8 mouse cellular contexts compared by ENCODE assay signal in genomic region chr14:18271666-18272065, GRCm38 (mm10). TPM values are rescaled to one million over a fixed set of nuclear protein-coding genes. Genes with fewer than 3 reads are reported as not detected.
A peak's percentile ranks its signal among the peaks of the same experiment; 100 is the strongest.
DNase-seq lines count a peak whose midpoint lies in the region; ATAC-seq lines count a peak whose summit lies in the region.

No protein-coding gene starts in this region.

- peaks cover 16% of the 10 kb centered on the region; the same call in 1 of the 2 replicates for H3K36me3 ChIP-seq in heart, embryonic 16.5 days (ENCODE audit: control insufficient read depth, insufficient read depth)
- peaks cover 24% of the 10 kb centered on the region for H3K36me3 ChIP-seq in hindbrain, embryonic 13.5 days
- H3K36me3 ChIP-seq in midbrain, embryonic 15.5 days (replicated peaks): peaks cover 19% of the 10 kb centered on the region

- no peak for DNase-seq in heart, postnatal 14 days
- peak; percentile 37 for DNase-seq in brain, adult 2 months (ENCODE audit: low read depth, low spot score)
- no peak for DNase-seq in thymus, postnatal 36 days
- DNase-seq in adrenal gland, adult 18-20 months (ENCODE audit: low spot score in 2 of 2): no peak
- DNase-seq in gastrocnemius, postnatal 10 days: no peak

- intact Hi-C loops in heart, postnatal 14 days (cut with DNase I): loop anchor here (2.0 to 10.0 kb wide), 3 partner anchors 33 to 617 kb away; partner anchors contain the start of gene Nr1d2

- H3K4me1 ChIP-seq in heart, embryonic 16.5 days (ENCODE audit: control insufficient read depth, insufficient read depth, low read length): peaks cover 12% of the 10 kb centered on the region
- peaks cover 30% of the 10 kb centered on the region for H3K4me1 ChIP-seq in hindbrain, embryonic 13.5 days (replicated peaks)
- peaks cover 25% of the 10 kb centered on the region for H3K4me1 ChIP-seq in midbrain, embryonic 15.5 days

- 6% methylated on average over 7 of the region's 7 CpGs for WGBS in heart, embryonic 16.5 days
- 7% methylated on average over 6 of the region's 7 CpGs for whole genome bisulfite sequencing in hindbrain, embryonic 13.5 days
- WGBS in midbrain, embryonic 15.5 days: 7% methylated on average over 7 of the region's 7 CpGs

- H3K9ac ChIP-seq in heart, embryonic 16.5 days (ENCODE audit: low read length): peak overlapping the region; percentile 92
- peak overlapping the region; percentile 81 for H3K9ac ChIP-seq in hindbrain, embryonic 13.5 days
- peak overlapping the region; percentile 81 for H3K9ac ChIP-seq in midbrain, embryonic 15.5 days

- H3K27me3 ChIP-seq in heart, embryonic 16.5 days (ENCODE audit: control insufficient read depth, insufficient read depth, low read length): no peaks in the 10 kb centered on the region
- no peaks in the 10 kb centered on the region for H3K27me3 ChIP-seq in hindbrain, embryonic 13.5 days
- no peaks in the 10 kb centered on the region for H3K27me3 ChIP-seq in midbrain, embryonic 15.5 days (replicated peaks)

- no peak overlapping the region for H3K27ac ChIP-seq in heart, embryonic 16.5 days (ENCODE audit: low read length)
- no peak overlapping the region for H3K27ac ChIP-seq in hindbrain, embryonic 13.5 days
- H3K27ac ChIP-seq in midbrain, embryonic 15.5 days: peak overlapping the region; percentile 88; the same call in 1 of the 2 replicates

- peak overlapping the region; percentile 97 for H3K4me3 ChIP-seq in heart, embryonic 16.5 days (ENCODE audit: low read length)
- peak overlapping the region; percentile 89 for H3K4me3 ChIP-seq in hindbrain, embryonic 13.5 days
- H3K4me3 ChIP-seq in midbrain, embryonic 15.5 days: peak overlapping the region; percentile 65

- no peaks in the 10 kb centered on the region for H3K9me3 ChIP-seq in heart, embryonic 16.5 days (replicated peaks; ENCODE audit: control insufficient read depth, low read length)
- no peaks in the 10 kb centered on the region for H3K9me3 ChIP-seq in hindbrain, embryonic 13.5 days
- no peaks in the 10 kb centered on the region for H3K9me3 ChIP-seq in midbrain, embryonic 15.5 days

- ATAC-seq in heart, embryonic 16.5 days (replicated peaks; ENCODE audit: extremely low read depth, insufficient read depth, low FRiP score): no peak
- peak; percentile 9; the same call in 1 of the 2 replicates for ATAC-seq in hindbrain, embryonic 13.5 days (ENCODE audit: low FRiP score)
- peak; percentile 15; the same call in 1 of the 2 replicates for ATAC-seq in midbrain, embryonic 15.5 days (replicated peaks)

- peak overlapping the region; percentile 84 for H3K4me2 ChIP-seq in heart, embryonic 16.5 days (ENCODE audit: low read depth, low read length)
- H3K4me2 ChIP-seq in hindbrain, embryonic 13.5 days: peak overlapping the region; percentile 66
- H3K4me2 ChIP-seq in midbrain, embryonic 15.5 days: peak overlapping the region; percentile 77

RNA-seq across cellular contexts. Expression of gene Rpl15, which starts 0.5 kb away (rescaled TPM):
- 203 and 235 TPM in 2 replicates for polyA plus RNA-seq in heart, embryonic 16.5 days (2015; fragmentation: Nextera tagmentation; extraction: Ambion mirVana)
- total RNA-seq in heart, postnatal 14 days (2021): 100 to 1,000 TPM; 622 to 682 TPM
- polyA plus RNA-seq in hindbrain, embryonic 13.5 days (2015; fragmentation: Nextera tagmentation; extraction: Ambion mirVana): 296 and 314 TPM in 2 replicates
- 245 and 257 TPM in 2 replicates for polyA plus RNA-seq in midbrain, embryonic 15.5 days (2015; fragmentation: Nextera tagmentation; extraction: Ambion mirVana)
- total RNA-seq in adrenal gland, adult 18-20 months (2021): 100 to 1,000 TPM; 726 to 763 TPM
- total RNA-seq in gastrocnemius, postnatal 10 days (2021): 100 to 1,000 TPM; 921 to 934 TPM

RNA-seq across cellular contexts. Expression of gene Nkiras1, which starts 0.7 kb away (rescaled TPM):
- polyA plus RNA-seq in heart, embryonic 16.5 days (2015; fragmentation: Nextera tagmentation; extraction: Ambion mirVana): 25.3 TPM in 2 replicates
- 10 to 100 TPM; 34.6 to 36.3 TPM for total RNA-seq in heart, postnatal 14 days (2021)
- 40.1 and 43.1 TPM in 2 replicates for polyA plus RNA-seq in hindbrain, embryonic 13.5 days (2015; fragmentation: Nextera tagmentation; extraction: Ambion mirVana)
- polyA plus RNA-seq in midbrain, embryonic 15.5 days (2015; fragmentation: Nextera tagmentation; extraction: Ambion mirVana): 45.3 and 47.3 TPM in 2 replicates
- 10 to 100 TPM; 29.2 to 34.6 TPM for total RNA-seq in adrenal gland, adult 18-20 months (2021)
- total RNA-seq in gastrocnemius, postnatal 10 days (2021): 10 to 100 TPM; 38.4 to 40.6 TPM

RNA-seq across cellular contexts. Expression of gene Nr1d2, which starts 32.7 kb away (rescaled TPM):
- polyA plus RNA-seq in heart, embryonic 16.5 days (2015; fragmentation: Nextera tagmentation; extraction: Ambion mirVana): 11.8 and 12.3 TPM in 2 replicates
- total RNA-seq in heart, postnatal 14 days (2021): 10 to 100 TPM; 56.8 to 60.5 TPM
- polyA plus RNA-seq in hindbrain, embryonic 13.5 days (2015; fragmentation: Nextera tagmentation; extraction: Ambion mirVana): 3.7 and 4.1 TPM in 2 replicates
- polyA plus RNA-seq in midbrain, embryonic 15.5 days (2015; fragmentation: Nextera tagmentation; extraction: Ambion mirVana): 5.6 and 5.9 TPM in 2 replicates
- 10 to 100 TPM; 48.1 to 57.4 TPM for total RNA-seq in adrenal gland, adult 18-20 months (2021)
- total RNA-seq in gastrocnemius, postnatal 10 days (2021): 10 to 100 TPM; 58.4 to 60.2 TPM

RNA-seq across cellular contexts. Expression of gene Ube2e1, which starts 60.0 kb away (rescaled TPM):
- polyA plus RNA-seq in heart, embryonic 16.5 days (2015; fragmentation: Nextera tagmentation; extraction: Ambion mirVana): 59.4 and 70.2 TPM in 2 replicates
- total RNA-seq in heart, postnatal 14 days (2021): 10 to 100 TPM; 33.7 to 35.7 TPM
- 225 and 228 TPM in 2 replicates for polyA plus RNA-seq in hindbrain, embryonic 13.5 days (2015; fragmentation: Nextera tagmentation; extraction: Ambion mirVana)
- 198 and 205 TPM in 2 replicates for polyA plus RNA-seq in midbrain, embryonic 15.5 days (2015; fragmentation: Nextera tagmentation; extraction: Ambion mirVana)
- 10 to 100 TPM; 75.6 to 81.0 TPM for total RNA-seq in adrenal gland, adult 18-20 months (2021)
- 100 to 1,000 TPM; 113 to 129 TPM for total RNA-seq in gastrocnemius, postnatal 10 days (2021)
